Mouse (Mus musculus) cerebellum, adult 2 months (tissue): ENCODE data around the gene Lck. TPM values are rescaled to one million over a fixed set of nuclear protein-coding genes. Genes with fewer than 3 reads are reported as not detected.
"Not testable (repeated sequence)": the region's sequence is repeated elsewhere in the genome, so short reads cannot be mapped to it uniquely, and the experiment has no call there.

Experiments
- DNase-seq, 2 experiments: peaks; one replicate each; pipeline ENCODE4 v3.0.0; 2021
- H3K27ac ChIP-seq: fragments of 200-500 bp; 2 replicates; pipeline ENCODE4 v1.5.1; 2012; ENCODE audit warnings: low read length, control low read depth, inconsistent platforms; ENCODE audit not compliant: insufficient read depth
- H3K27me3 ChIP-seq: fragments of 200-500 bp; 2 replicates; pipeline ENCODE4 v1.6.1; 2012; ENCODE audit warnings: inconsistent platforms, mild to moderate bottlenecking, low read length, moderate library complexity; ENCODE audit not compliant: control insufficient read depth, insufficient read depth
- H3K4me1 ChIP-seq: fragments of 200-500 bp; 2 replicates; pipeline ENCODE4 v1.6.1; 2011; ENCODE audit warnings: low read length; ENCODE audit not compliant: control insufficient read depth, insufficient read depth
- H3K4me3 ChIP-seq: fragments of 200-500 bp; replicated peaks from 2 replicates; pipeline ENCODE3; 2011; ENCODE audit warnings: mild to moderate bottlenecking, low read depth, low read length, control low read depth; ENCODE audit not compliant: insufficient read depth
- CTCF ChIP-seq: fragments of 200-500 bp; IDR thresholded peaks from 2 replicates; pipeline ENCODE4 v1.5.1; 2011; ENCODE audit warnings: low read depth, mild to moderate bottlenecking, control low read depth, low read length, moderate library complexity, borderline replicate concordance; ENCODE audit not compliant: insufficient read depth
- POLR2A ChIP-seq: fragments of 200-500 bp; IDR thresholded peaks from 2 replicates; pipeline ENCODE4 v1.6.1; 2011; ENCODE audit warnings: low read length, control low read depth, borderline replicate concordance; ENCODE audit not compliant: insufficient read depth
- WGBS: fragments of 180-500 bp; shearing (Covaris S2); methylation state at CpG from one replicate; pipeline ENCODE4 v1.1.7; 2018; 5-methylcytosine and 5-hydroxymethylcytosine counted together
- polyA plus RNA-seq: library from polyadenylated mRNA; depleted of rRNA; stranded (reverse); fragments of >200 nt; gene quantifications from 2 replicates; pipeline ENCODE4 v1.2.3, GENCODE M21; 2012

Gene Lck
- polyA plus RNA-seq, 1 experiment = 1.00 TPM

- Histone ChIP-seq H3K27ac (peak overlapping the region; percentile 60), H3K4me3 (peak overlapping the region; percentile 99), H3K27me3 (no peaks in the 10 kb centered on the region), H3K4me1 (peaks cover 6% of the 10 kb centered on the region)
- TF ChIP-seq CTCF (no peak), POLR2A (no peak)
- 1% methylated on average over 30 of the region's 30 CpGs for WGBS
- DNase-seq = peak; percentile 27 to 41
Observed at GRCm38 (mm10) chr4:129541868-129542591, 31.4 kb downstream of the Lck start.

- TF ChIP-seq CTCF (peak; percentile 34; the same call in 1 of the 2 replicates), POLR2A (no peak)
- Histone ChIP-seq H3K4me3 (no peak overlapping the region), H3K27me3 (no peaks in the 10 kb centered on the region), H3K4me1 (peaks cover 6% of the 10 kb centered on the region), H3K27ac (no peak overlapping the region)
- DNase-seq = peak in 1 of 2 experiments; percentile 27
- 55% methylated on average over 6 of the region's 6 CpGs for WGBS
Observed at GRCm38 (mm10) chr4:129540012-129540411, 33.4 kb downstream of the Lck start.

GRCm38 (mm10) chr4:129528901-129529300 is 44.5 kb downstream of the Lck start:
- not testable (repeated sequence) for H3K4me3 ChIP-seq, H3K4me1 ChIP-seq, H3K27ac ChIP-seq, DNase-seq, H3K27me3 ChIP-seq
- WGBS = 98% methylated on average over 6 of the region's 6 CpGs

GRCm38 (mm10) chr4:129525889-129526288 is 47.6 kb downstream of the Lck start:
- Histone ChIP-seq H3K4me3 (no peak overlapping the region), H3K4me1 (no peaks in the 10 kb centered on the region), H3K27me3 (no peaks in the 10 kb centered on the region), H3K27ac (no peak overlapping the region)
- DNase-seq = no peak
- TF ChIP-seq POLR2A (no peak), CTCF (no peak)
- 86% methylated on average over 3 of the region's 3 CpGs for WGBS

GRCm38 (mm10) chr4:129525338-129525737 is 48.1 kb downstream of the Lck start:
- Histone ChIP-seq H3K4me3 (no peak overlapping the region), H3K4me1 (no peaks in the 10 kb centered on the region), H3K27ac (no peak overlapping the region), H3K27me3 (no peaks in the 10 kb centered on the region)
- WGBS = 94% methylated on average over 5 of the region's 5 CpGs
- DNase-seq = no peak
- TF ChIP-seq POLR2A = no peak
- TF ChIP-seq CTCF = no peak

- no peak overlapping the region for H3K4me3 ChIP-seq
- H3K27ac ChIP-seq = no peak overlapping the region
- TF ChIP-seq POLR2A (no peak), CTCF (no peak)
- peaks cover 3% of the 10 kb centered on the region; the same call in 1 of the 2 replicates for H3K27me3 ChIP-seq
- DNase-seq = no peak
- H3K4me1 ChIP-seq = no peaks in the 10 kb centered on the region
- 87% methylated on average over 8 of the region's 8 CpGs for WGBS
Observed at GRCm38 (mm10) chr4:129518519-129518918, 54.9 kb downstream of the Lck start.

- Histone ChIP-seq H3K27ac (no peak overlapping the region), H3K4me1 (no peaks in the 10 kb centered on the region), H3K27me3 (peaks cover 3% of the 10 kb centered on the region; the same call in 1 of the 2 replicates), H3K4me3 (no peak overlapping the region)
- WGBS = 48% methylated on average over 2 of the region's 2 CpGs
- no peak for TF ChIP-seq POLR2A
- TF ChIP-seq CTCF = no peak
- no peak for DNase-seq
Observed at GRCm38 (mm10) chr4:129516925-129517324, 56.5 kb downstream of the Lck start.

- 3% methylated on average over 35 of the region's 35 CpGs for WGBS
- Histone ChIP-seq H3K27me3 (peaks cover 3% of the 10 kb centered on the region; the same call in 1 of the 2 replicates), H3K4me1 (no peaks in the 10 kb centered on the region), H3K27ac (no peak overlapping the region), H3K4me3 (no peak overlapping the region)
- TF ChIP-seq CTCF (peak; percentile 19; the same call in 1 of the 2 replicates), POLR2A (no peak)
- DNase-seq = no peak
Observed at GRCm38 (mm10) chr4:129514300-129514898, 59.0 kb downstream of the Lck start.
